ENCODE assay signal across 8 mouse cellular contexts in genomic region chr15:10583408-10583807, GRCm38 (mm10). TPM values are rescaled to one million over a fixed set of nuclear protein-coding genes. Genes with fewer than 3 reads are reported as not detected.
DNase-seq lines count a peak whose midpoint lies in the region; ATAC-seq and TF ChIP-seq lines count a peak whose summit lies in the region.

No protein-coding gene starts in this region.

- H3K9ac ChIP-seq in embryonic facial prominence, embryonic 12.5 days: no peak overlapping the region
- H3K9ac ChIP-seq in hindbrain, embryonic 13.5 days: no peak overlapping the region
- no peak overlapping the region for H3K9ac ChIP-seq in limb, embryonic 12.5 days (replicated peaks)
- H3K9ac ChIP-seq in midbrain, embryonic 14.5 days (replicated peaks; ENCODE audit: low read length): no peak overlapping the region

- TF ChIP-seq POLR2A in cerebellum, adult 2 months (IDR thresholded peaks at IDR 0.05; ENCODE audit: borderline replicate concordance, insufficient read depth, low read length): no peak

- peak; percentile 30; the same call in 1 of the 2 replicates for TF ChIP-seq CTCF in cerebellum, adult 2 months (IDR thresholded peaks at IDR 0.05; ENCODE audit: borderline replicate concordance, insufficient read depth, low read depth, low read length)

- H3K4me1 ChIP-seq in cerebellum, adult 2 months (ENCODE audit: control insufficient read depth, insufficient read depth, low read length): no peaks in the 10 kb centered on the region
- no peaks in the 10 kb centered on the region for H3K4me1 ChIP-seq in embryonic facial prominence, embryonic 12.5 days
- no peaks in the 10 kb centered on the region for H3K4me1 ChIP-seq in hindbrain, embryonic 13.5 days (replicated peaks)
- H3K4me1 ChIP-seq in limb, embryonic 12.5 days (replicated peaks): no peaks in the 10 kb centered on the region
- H3K4me1 ChIP-seq in midbrain, embryonic 14.5 days (ENCODE audit: control insufficient read depth, insufficient read depth, low read length): no peaks in the 10 kb centered on the region

- H3K27ac ChIP-seq in cerebellum, adult 2 months (ENCODE audit: insufficient read depth, low read length): no peak overlapping the region
- H3K27ac ChIP-seq in embryonic facial prominence, embryonic 12.5 days: no peak overlapping the region
- no peak overlapping the region for H3K27ac ChIP-seq in hindbrain, embryonic 13.5 days
- H3K27ac ChIP-seq in limb, embryonic 12.5 days: no peak overlapping the region
- H3K27ac ChIP-seq in midbrain, embryonic 14.5 days (replicated peaks; ENCODE audit: low read depth, low read length): no peak overlapping the region

- 0 out of 2 replicates have a peak, but pooled peaks have one; percentile 56 for ATAC-seq in embryonic facial prominence, embryonic 12.5 days (ENCODE audit: insufficient number of reproducible peaks, insufficient read depth, low FRiP score, low TSS enrichment)
- ATAC-seq in hindbrain, embryonic 13.5 days (ENCODE audit: low FRiP score): peak; percentile 86
- ATAC-seq in limb, embryonic 12.5 days (ENCODE audit: insufficient number of reproducible peaks, insufficient read depth, low FRiP score, low TSS enrichment, low read depth): peak; percentile 79; the same call in 1 of the 2 replicates
- peak; percentile 73; the same call in 1 of the 2 replicates for ATAC-seq in midbrain, embryonic 14.5 days (ENCODE audit: low FRiP score, low TSS enrichment)

- no peaks in the 10 kb centered on the region for H3K9me3 ChIP-seq in embryonic facial prominence, embryonic 12.5 days
- H3K9me3 ChIP-seq in hindbrain, embryonic 13.5 days: no peaks in the 10 kb centered on the region
- no peaks in the 10 kb centered on the region for H3K9me3 ChIP-seq in limb, embryonic 12.5 days
- H3K9me3 ChIP-seq in midbrain, embryonic 14.5 days (ENCODE audit: control insufficient read depth, low read length): no peaks in the 10 kb centered on the region

- H3K27me3 ChIP-seq in cerebellum, adult 2 months (ENCODE audit: control insufficient read depth, insufficient read depth, low read length): no peaks in the 10 kb centered on the region
- H3K27me3 ChIP-seq in embryonic facial prominence, embryonic 12.5 days: no peaks in the 10 kb centered on the region
- H3K27me3 ChIP-seq in hindbrain, embryonic 13.5 days: no peaks in the 10 kb centered on the region
- H3K27me3 ChIP-seq in limb, embryonic 12.5 days: no peaks in the 10 kb centered on the region
- no peaks in the 10 kb centered on the region for H3K27me3 ChIP-seq in midbrain, embryonic 14.5 days (ENCODE audit: control insufficient read depth, insufficient read depth, low read length)

- peaks cover 22% of the 10 kb centered on the region for H3K36me3 ChIP-seq in embryonic facial prominence, embryonic 12.5 days
- H3K36me3 ChIP-seq in hindbrain, embryonic 13.5 days: peaks cover 8% of the 10 kb centered on the region
- peaks cover 39% of the 10 kb centered on the region for H3K36me3 ChIP-seq in limb, embryonic 12.5 days
- peaks cover 6% of the 10 kb centered on the region; the same call in 1 of the 2 replicates for H3K36me3 ChIP-seq in midbrain, embryonic 14.5 days (ENCODE audit: control insufficient read depth, insufficient read depth, low read length)

- no peak overlapping the region for H3K4me3 ChIP-seq in cerebellum, adult 2 months (replicated peaks; ENCODE audit: insufficient read depth, low read depth, low read length)
- no peak overlapping the region for H3K4me3 ChIP-seq in embryonic facial prominence, embryonic 12.5 days
- no peak overlapping the region for H3K4me3 ChIP-seq in hindbrain, embryonic 13.5 days
- H3K4me3 ChIP-seq in limb, embryonic 12.5 days (replicated peaks): no peak overlapping the region
- no peak overlapping the region for H3K4me3 ChIP-seq in midbrain, embryonic 14.5 days (replicated peaks; ENCODE audit: low read depth, low read length)

- WGBS in cerebellum, adult 2 months: 43% methylated on average over 8 of the region's 8 CpGs
- WGBS in embryonic facial prominence, embryonic 12.5 days: 39% methylated on average over 8 of the region's 8 CpGs
- WGBS in hindbrain, embryonic 13.5 days: 54% methylated on average over 8 of the region's 8 CpGs
- WGBS in limb, embryonic 12.5 days: 52% methylated on average over 8 of the region's 8 CpGs
- 62% methylated on average over 8 of the region's 8 CpGs for WGBS in midbrain, embryonic 14.5 days

- no peak for DNase-seq in cerebellum, adult 2 months
- no peak for DNase-seq in cerebellum, adult 9-11 months
- DNase-seq in NIH3T3 (ENCODE audit: low read depth): peak; percentile 88
- DNase-seq in midbrain, embryonic 14.5 days: peak; percentile 79
- peak; percentile 52 to 70 for DNase-seq in spleen, postnatal 4 days (ENCODE audit: low spot score in 2 of 2)

- H3K4me2 ChIP-seq in embryonic facial prominence, embryonic 12.5 days (replicated peaks): no peak overlapping the region
- no peak overlapping the region for H3K4me2 ChIP-seq in hindbrain, embryonic 13.5 days
- H3K4me2 ChIP-seq in limb, embryonic 12.5 days: no peak overlapping the region
- H3K4me2 ChIP-seq in midbrain, embryonic 14.5 days (ENCODE audit: low read length): no peak overlapping the region

RNA-seq across cellular contexts. Expression of gene Ttc23l, which starts 24.9 kb away (rescaled TPM):
- polyA plus RNA-seq in cerebellum, adult 2 months (2012; rRNA removed): not detected in 2 replicates
- polyA plus RNA-seq in embryonic facial prominence, embryonic 12.5 days (2016; fragmentation: Nextera tagmentation; extraction: Ambion mirVana): not detected in 2 replicates
- polyA plus RNA-seq in hindbrain, embryonic 13.5 days (2015; fragmentation: Nextera tagmentation; extraction: Ambion mirVana): not detected in 2 replicates
- not detected in 2 replicates for polyA plus RNA-seq in limb, embryonic 12.5 days (2016; fragmentation: Nextera tagmentation; extraction: Ambion mirVana)
- polyA plus RNA-seq in midbrain, embryonic 14.5 days (2014; fragmentation: Nextera tagmentation; extraction: Ambion mirVana): 0.11 TPM in 1 of 2 replicates, not detected in the other

Comparison
In these comparisons a context has a peak if more than half of its experiments do, and no peak if none do; other contexts are left out.
1. DNase-seq: peak in NIH3T3 (single experiment), midbrain, embryonic 14.5 days (single experiment) and spleen, postnatal 4 days (2 of 2); none in cerebellum, adult 2 months (0 of 2) and cerebellum, adult 9-11 months (single experiment).
2. Peak in every context shown above with its lines, with median percentiles within 50 percentile points of each other: ATAC-seq.